Mouse (Mus musculus) NIH3T3 (cell line): ENCODE measurements around the gene Senp5.
"Not testable (repeated sequence)": the region's sequence is repeated elsewhere in the genome, so short reads cannot be mapped to it uniquely, and the experiment has no call there.

Source experiments
- DNase-seq: peaks from one replicate; pipeline ENCODE4 v3.0.0-alpha.2; 2012; ENCODE audit warnings: low read depth

The Senp5 gene

GRCm38 (mm10) chr16:32002509-32003477 lies at the start of gene Senp5:
Gene Senp5, minus strand, starts transcription at chr16:32003287.
- peak; percentile 97 for DNase-seq

GRCm38 (mm10) chr16:32042367-32042766 lies 39.3 kb upstream of the Senp5 start:
- peak; percentile 42 for DNase-seq

GRCm38 (mm10) chr16:32019678-32020077 lies 16.6 kb upstream of the Senp5 start:
- no peak for DNase-seq

GRCm38 (mm10) chr16:32010330-32010729 lies 7.2 kb upstream of the Senp5 start:
- no peak for DNase-seq

- peak; percentile 49 for DNase-seq
These were observed 6.8 kb upstream of the Senp5 start for GRCm38 (mm10) chr16:32009913-32010312.

- DNase-seq = no peak
These were observed 5.6 kb upstream of the Senp5 start for GRCm38 (mm10) chr16:32008529-32009293.

GRCm38 (mm10) chr16:32004731-32005130 lies 1.6 kb upstream of the Senp5 start:
- DNase-seq = peak; percentile 41

GRCm38 (mm10) chr16:31996371-31996770 lies 6.7 kb downstream of the Senp5 start:
- no peak for DNase-seq

GRCm38 (mm10) chr16:31993946-31994345 lies 9.1 kb downstream of the Senp5 start:
- peak; percentile 45 for DNase-seq

- no peak for DNase-seq
These were observed 9.9 kb downstream of the Senp5 start for GRCm38 (mm10) chr16:31993195-31993594.

- peak; percentile 33 for DNase-seq
These were observed 11.0 kb downstream of the Senp5 start for GRCm38 (mm10) chr16:31992039-31992438.

GRCm38 (mm10) chr16:31980946-31981345 lies 22.1 kb downstream of the Senp5 start:
- DNase-seq = no peak

GRCm38 (mm10) chr16:31979501-31979900 lies 23.6 kb downstream of the Senp5 start:
- peak; percentile 63 for DNase-seq

- no peak for DNase-seq
These were observed 27.8 kb downstream of the Senp5 start for GRCm38 (mm10) chr16:31975258-31975657.

GRCm38 (mm10) chr16:31963224-31963623 lies 39.9 kb downstream of the Senp5 start:
- no peak for DNase-seq

GRCm38 (mm10) chr16:31948345-31948774 lies 54.7 kb downstream of the Senp5 start, which contains the start of the genes 0610012G03Rik and Ncbp2:
Gene 0610012G03Rik, minus strand, starts transcription at chr16:31948494.
Gene Ncbp2, plus strand, starts transcription at chr16:31948513.
- peak; percentile 99 for DNase-seq

- no peak for DNase-seq
These were observed 55.2 kb downstream of the Senp5 start for GRCm38 (mm10) chr16:31947901-31948316.

- DNase-seq = peak; percentile 29
These were observed 55.8 kb downstream of the Senp5 start for GRCm38 (mm10) chr16:31947333-31947732.

- DNase-seq = not testable (repeated sequence)
These were observed 57.1 kb downstream of the Senp5 start for GRCm38 (mm10) chr16:31945986-31946385.

GRCm38 (mm10) chr16:31945372-31945771 lies 57.7 kb downstream of the Senp5 start:
- DNase-seq = no peak

- DNase-seq = no peak
These were observed 58.3 kb downstream of the Senp5 start for GRCm38 (mm10) chr16:31944698-31945255.

GRCm38 (mm10) chr16:31943980-31944379 lies 59.1 kb downstream of the Senp5 start:
- DNase-seq = peak; percentile 76
